Mouse (Mus musculus): ENCODE measurements around the gene Tssk1. TPM values are rescaled to one million over a fixed set of nuclear protein-coding genes. Genes with fewer than 3 reads are reported as not detected.
A peak's percentile ranks its signal among the peaks of the same experiment; 100 is the strongest.

Tssk1 gene
- total and polyA plus RNA-seq, 3 experiments: 0.16 TPM; not detected in 2

DNA sequence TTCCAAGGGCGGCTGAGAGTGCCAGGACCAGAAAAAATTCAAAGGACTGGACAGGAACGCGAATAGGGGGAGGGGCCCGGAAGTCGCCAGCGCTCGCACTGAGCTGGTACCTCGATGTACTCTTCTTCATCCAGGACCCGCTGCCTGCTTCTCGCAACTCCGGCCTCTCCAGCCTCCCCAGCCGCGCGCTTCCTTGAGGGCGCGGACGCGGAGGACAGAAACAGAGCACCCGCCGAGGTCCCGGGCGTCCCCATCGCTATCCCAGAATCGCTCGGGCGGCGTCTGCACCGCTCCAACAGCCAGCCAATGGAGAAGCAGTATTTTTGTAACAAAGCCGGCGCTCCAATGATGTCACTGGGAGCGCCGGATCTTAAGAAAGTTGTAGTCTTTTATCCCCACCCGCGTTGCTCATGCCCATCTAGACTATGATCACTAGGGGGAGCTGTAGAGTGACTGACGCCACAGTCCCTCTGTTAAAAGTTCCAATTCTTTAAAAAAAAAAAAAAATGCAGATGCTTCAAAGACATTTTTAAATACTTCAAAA is 17.1 kb downstream of the Tssk1 start, which contains the start of gene Ess2 (continued):
- peak; percentile 61; the same call in 1 of the 2 replicates for TF ChIP-seq MAZ (IDR thresholded peaks at IDR 0.05; ENCODE audit: low read depth, low read length)
- peak; percentile 76 for TF ChIP-seq RAD21 (IDR thresholded peaks at IDR 0.05; ENCODE audit: low read depth, low read length)
- TF ChIP-seq KAT2A (IDR thresholded peaks at IDR 0.05; ENCODE audit: insufficient replicate concordance, low read length): peak; percentile 94; the same call in 1 of the 2 replicates
- peak; percentile 56; the same call in 1 of the 2 replicates for TF ChIP-seq GABPA (IDR thresholded peaks at IDR 0.05; ENCODE audit: insufficient replicate concordance, low read depth, low read length)
- peak; percentile 93 for TF ChIP-seq MXI1 (IDR thresholded peaks at IDR 0.05; ENCODE audit: low read depth, low read length)
- TF ChIP-seq IRF4 (IDR thresholded peaks at IDR 0.05; ENCODE audit: low read depth, low read length): peak; percentile 76

DNA sequence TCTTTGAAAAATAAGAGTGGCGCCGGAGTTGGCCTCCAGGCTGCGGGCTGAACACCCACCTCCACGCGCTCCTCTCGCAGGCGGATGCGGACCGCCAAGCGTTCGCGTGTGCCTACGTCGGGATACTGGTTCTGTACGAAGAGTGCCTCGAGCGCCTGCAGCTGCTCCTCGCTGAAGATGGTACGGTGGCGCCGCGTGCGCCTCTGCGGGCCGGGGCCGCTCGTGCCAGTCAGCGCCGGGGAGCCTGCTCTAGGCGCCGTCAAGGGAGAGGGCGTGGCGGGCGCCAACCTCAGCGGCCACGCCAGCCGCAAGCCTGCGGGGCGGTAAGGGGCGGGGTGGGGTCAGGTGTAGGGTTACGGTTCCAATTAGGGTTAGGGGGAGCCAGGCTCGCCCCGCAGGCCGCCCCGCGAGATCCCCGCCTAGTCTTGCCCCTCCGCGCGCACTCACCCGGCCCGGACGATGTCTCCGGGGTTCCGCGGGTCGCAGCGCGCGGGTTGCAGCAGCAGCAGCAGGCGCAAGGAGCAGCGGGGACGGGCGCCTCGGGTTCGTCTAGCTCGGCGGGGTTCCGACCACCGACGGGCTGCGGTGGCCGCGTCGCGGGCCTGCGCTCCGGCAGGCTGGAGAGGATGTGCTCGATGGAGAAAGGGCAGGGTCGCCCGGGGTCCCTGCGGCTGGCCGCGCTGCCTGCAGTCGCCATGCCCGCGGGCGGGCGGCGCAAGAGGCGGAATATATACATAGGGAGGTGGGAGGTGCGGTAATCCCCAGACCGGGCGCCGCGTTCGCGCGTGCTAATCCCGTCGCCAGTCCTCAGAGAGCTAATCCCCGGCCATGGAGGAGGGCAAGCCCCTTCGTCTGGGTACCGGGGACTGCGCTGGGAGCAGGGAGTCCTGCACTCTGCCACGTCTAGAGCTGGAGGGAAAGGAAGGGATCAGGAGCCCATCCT is 20.6 kb downstream of the Tssk1 start, which contains the start of gene Gsc2:
TSS of gene Gsc2 (minus strand) at position 753 of the 943 bp plus-strand sequence.
- Histone ChIP-seq H3K4me1 (ENCODE audit: control insufficient read depth in 1 of 2, insufficient read depth in 2 of 2) (peaks cover 4 to 9% of the 10 kb centered on the region in 2 experiments; a peak in 3 of 4 replicates), H3K9ac (ENCODE audit: insufficient read depth, low read depth) (no peak within 1 kb of the TSS), H3K4me3 (replicated peaks in 1 of 3; ENCODE audit: low read depth in 2 of 3, low read length in 2 of 3, poor library complexity in 1 of 3) (no peak within 1 kb of the TSS), H3K4me2 (ENCODE audit: insufficient read depth, low read depth, poor library complexity, severe bottlenecking) (no peak within 1 kb of the TSS), H3K79me2 (replicated peaks; ENCODE audit: control insufficient read depth, extremely low read depth, insufficient read depth, poor library complexity, severe bottlenecking) (peaks cover 14% of the 10 kb centered on the region), H3K27ac (ENCODE audit: insufficient read depth, low read depth) (no peak within 1 kb of the TSS), H3K27me3 (replicated peaks) (peaks cover 45% of the 10 kb centered on the region), H3K9me3 (replicated peaks; ENCODE audit: low read length) (peaks cover 12% of the 10 kb centered on the region), H3K36me3 (replicated peaks in 1 of 2; ENCODE audit: control insufficient read depth in 1 of 2, insufficient read depth in 1 of 2, low read length in 1 of 2) (peaks cover 0 to 5% of the 10 kb centered on the region in 2 experiments)
- dilution Hi-C loops (cut with MboI; ENCODE audit: extremely low pct_ligation_motif_present, extremely low pct_unique_long_range_greater_than_20kb, low sequenced_read_pairs): no loop called here
- in situ Hi-C loops (cut with MboI; ENCODE audit: low pct_ligation_motif_present, low pct_unique_long_range_greater_than_20kb, low sequenced_read_pairs): loop anchor here (5.0 kb wide), 2 partner anchors 73 to 123 kb away; no protein-coding TSS in a partner anchor
- DNase-seq (ENCODE audit: extremely low read depth): no peak
- TF ChIP-seq TBP (conservative IDR thresholded peaks at IDR 0.05; ENCODE audit: low read depth, low read length) (no peak), GABPA (IDR thresholded peaks at IDR 0.05; ENCODE audit: insufficient replicate concordance, low read depth, low read length) (no peak), NELFE (IDR thresholded peaks at IDR 0.05; ENCODE audit: low read depth, low read length) (no peak), HCFC1 (IDR thresholded peaks at IDR 0.05; ENCODE audit: low read depth, low read length) (no peak), JUN (IDR thresholded peaks at IDR 0.05; ENCODE audit: insufficient read depth, low read depth, low read length) (no peak), UBTF (IDR thresholded peaks at IDR 0.05; ENCODE audit: low read depth, low read length) (no peak), RAD21 (IDR thresholded peaks at IDR 0.05; ENCODE audit: low read depth, low read length) (no peak), BHLHE40 (IDR thresholded peaks at IDR 0.05; ENCODE audit: low read depth, low read length) (no peak), ZMIZ1 (IDR thresholded peaks at IDR 0.05; ENCODE audit: low read depth, low read length) (no peak)

DNA sequence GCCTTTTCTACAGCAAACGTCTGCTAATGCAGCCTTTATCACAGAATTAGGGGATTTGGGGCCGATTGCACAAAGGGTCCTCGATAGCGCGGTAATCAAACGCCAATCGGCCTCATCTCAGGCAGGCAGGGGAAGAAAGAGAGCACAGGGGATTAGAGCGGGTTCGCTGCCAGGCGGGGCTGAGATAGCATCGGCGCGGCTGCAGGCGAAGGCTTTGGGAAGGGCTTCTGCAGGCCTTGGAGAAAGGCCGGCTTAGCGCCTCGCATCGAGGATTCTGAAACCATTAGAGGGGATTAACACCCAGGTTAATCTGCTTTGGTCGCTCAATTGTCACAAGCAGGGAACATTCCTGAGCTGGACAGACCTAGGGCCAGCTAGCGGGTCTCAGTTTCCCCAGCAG is 26.6 kb downstream of the Tssk1 start:
- Histone ChIP-seq H3K9me3 (replicated peaks; ENCODE audit: low read length) (peaks cover 4% of the 10 kb centered on the region), H3K4me2 (ENCODE audit: insufficient read depth, low read depth, poor library complexity, severe bottlenecking) (no peak overlapping the region), H3K9ac (ENCODE audit: insufficient read depth, low read depth) (no peak overlapping the region), H3K4me3 (replicated peaks in 1 of 3; ENCODE audit: low read depth in 2 of 3, low read length in 2 of 3, poor library complexity in 1 of 3) (no peak overlapping the region), H3K27me3 (replicated peaks) (peaks cover 31% of the 10 kb centered on the region), H3K4me1 (ENCODE audit: control insufficient read depth in 1 of 2, insufficient read depth in 2 of 2) (peaks cover 6 to 27% of the 10 kb centered on the region in 2 experiments; a peak in 3 of 4 replicates), H3K79me2 (replicated peaks; ENCODE audit: control insufficient read depth, extremely low read depth, insufficient read depth, poor library complexity, severe bottlenecking) (peaks cover 5% of the 10 kb centered on the region; the same call in 1 of the 2 replicates), H3K36me3 (replicated peaks in 1 of 2; ENCODE audit: control insufficient read depth in 1 of 2, insufficient read depth in 1 of 2, low read length in 1 of 2) (peaks cover 11 to 25% of the 10 kb centered on the region in 2 experiments), H3K27ac (ENCODE audit: insufficient read depth, low read depth) (no peak overlapping the region)
- no peak for TF ChIP-seq RAD21 (IDR thresholded peaks at IDR 0.05; ENCODE audit: low read depth, low read length)
- TF ChIP-seq JUN (IDR thresholded peaks at IDR 0.05; ENCODE audit: insufficient read depth, low read depth, low read length): no peak
- TF ChIP-seq MAFK (IDR thresholded peaks at IDR 0.05; ENCODE audit: insufficient replicate concordance, low read length): no peak
- TF ChIP-seq UBTF (IDR thresholded peaks at IDR 0.05; ENCODE audit: low read depth, low read length): no peak
- no peak for TF ChIP-seq MAX (IDR thresholded peaks at IDR 0.05; ENCODE audit: low read length)
- no peak for TF ChIP-seq ETS1 (conservative IDR thresholded peaks at IDR 0.05; ENCODE audit: low read depth, low read length)
- TF ChIP-seq ZMIZ1 (IDR thresholded peaks at IDR 0.05; ENCODE audit: low read depth, low read length): no peak
- TF ChIP-seq USF1 (IDR thresholded peaks at IDR 0.05; ENCODE audit: low read depth, low read length): no peak
- no peak for TF ChIP-seq IRF4 (IDR thresholded peaks at IDR 0.05; ENCODE audit: low read depth, low read length)
- no peak for TF ChIP-seq MYC (IDR thresholded peaks at IDR 0.05; ENCODE audit: low read depth, low read length)
- TF ChIP-seq HCFC1 (IDR thresholded peaks at IDR 0.05; ENCODE audit: low read depth, low read length): no peak
- no peak for TF ChIP-seq BHLHE40 (IDR thresholded peaks at IDR 0.05; ENCODE audit: low read depth, low read length)
- TF ChIP-seq TCF12 (IDR thresholded peaks at IDR 0.05; ENCODE audit: low read depth, low read length): no peak
- TF ChIP-seq E2F4 (IDR thresholded peaks at IDR 0.05; ENCODE audit: insufficient replicate concordance, low read depth, low read length): no peak
- TF ChIP-seq CTCF (conservative IDR thresholded peaks at IDR 0.05 in 1 of 2, IDR thresholded peaks at IDR 0.05 in 1 of 2; ENCODE audit: low read depth in 2 of 2, low read length in 2 of 2): no peak
- no peak for TF ChIP-seq POLR2A (IDR thresholded peaks at IDR 0.05; ENCODE audit: low read depth, low read length)
- no peak for TF ChIP-seq CHD2 (IDR thresholded peaks at IDR 0.05; ENCODE audit: low read length)
- no peak for TF ChIP-seq ZNF384 (IDR thresholded peaks at IDR 0.05; ENCODE audit: low read depth, low read length)
- TF ChIP-seq MEF2A (IDR thresholded peaks at IDR 0.05; ENCODE audit: borderline replicate concordance, low read depth, low read length): no peak
- dilution Hi-C loops (cut with MboI; ENCODE audit: extremely low pct_ligation_motif_present, extremely low pct_unique_long_range_greater_than_20kb, low sequenced_read_pairs) (no loop called here), in situ Hi-C loops (cut with MboI; ENCODE audit: low pct_ligation_motif_present, low pct_unique_long_range_greater_than_20kb, low sequenced_read_pairs) (no loop called here)
- no peak for DNase-seq (ENCODE audit: extremely low read depth)

Measured in CH12.LX (cell line).